Mouse (Mus musculus) midbrain, embryonic 12.5 days (tissue): ENCODE measurements at regions not wholly inside any gene's neighbourhood (a gene's known extent, or its start where the extent isn't known, plus 50 kb on each side); places are given as distances from the start of the nearest gene placed in this dataset.

Experiments used
- ATAC-seq: fragments of 200-750 bp; cut with Nextera tagmentation; 2 replicates; pipeline ENCODE4 v1.8.0; 2017; ENCODE audit warnings: low read depth, moderate TSS enrichment, moderate library complexity; ENCODE audit not compliant: low FRiP score
- H3K27ac ChIP-seq: fragments of 300-500 bp; sonication (generic); replicated peaks from 2 replicates; pipeline ENCODE4 v1.5.1; 2016; ENCODE audit warnings: mild to moderate bottlenecking
- H3K27me3 ChIP-seq: fragments of 300-500 bp; sonication (generic); 2 replicates; pipeline ENCODE4 v1.6.1; 2016; ENCODE audit warnings: mild to moderate bottlenecking
- H3K36me3 ChIP-seq: fragments of 300-500 bp; sonication (generic); 2 replicates; pipeline ENCODE4 v1.6.1; 2016
- H3K4me1 ChIP-seq: fragments of 300-500 bp; sonication (generic); 2 replicates; pipeline ENCODE4 v1.6.1; 2016
- H3K4me2 ChIP-seq: fragments of 300-500 bp; sonication (generic); replicated peaks from 2 replicates; pipeline ENCODE4 v1.6.1; 2016; ENCODE audit warnings: mild to moderate bottlenecking, moderate library complexity
- H3K4me3 ChIP-seq: fragments of 300-500 bp; sonication (generic); 2 replicates; pipeline ENCODE4 v1.5.1; 2016; ENCODE audit warnings: mild to moderate bottlenecking
- H3K9ac ChIP-seq: fragments of 300-500 bp; sonication (generic); replicated peaks from 2 replicates; pipeline ENCODE4 v1.6.1; 2016; ENCODE audit warnings: mild to moderate bottlenecking, moderate library complexity
- H3K9me3 ChIP-seq: fragments of 300-500 bp; sonication (generic); 2 replicates; pipeline ENCODE4 v1.6.1; 2016; ENCODE audit warnings: mild to moderate bottlenecking
- WGBS: fragments of 180-500 bp; shearing (Covaris S2); methylation state at CpG from one replicate; pipeline ENCODE4 v1.1.7; 2016; 5-methylcytosine and 5-hydroxymethylcytosine counted together

DNA sequence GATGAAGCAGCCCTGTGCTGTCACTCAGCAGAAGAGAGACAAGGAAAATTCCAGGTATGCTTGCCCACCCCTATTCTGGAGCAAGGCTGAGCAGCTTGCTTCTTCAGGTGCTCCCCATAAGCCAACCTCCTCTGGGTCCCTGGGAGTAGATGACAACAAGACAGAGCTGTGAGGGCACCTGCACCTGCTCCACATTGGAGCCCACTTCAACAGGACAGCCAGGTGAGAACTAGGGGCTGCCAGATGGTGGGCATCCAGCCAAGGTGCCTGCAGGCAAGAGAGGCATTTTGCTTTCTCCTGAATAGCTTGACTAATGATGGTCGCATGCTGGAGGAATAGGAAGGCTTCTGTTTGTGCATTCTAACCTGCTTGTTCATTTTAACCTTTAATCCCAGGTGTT is 61.1 kb upstream of the Kcnmb2 start:
- no peak for ATAC-seq
- Histone ChIP-seq H3K27me3 (no peaks in the 10 kb centered on the region), H3K9me3 (no peaks in the 10 kb centered on the region), H3K4me3 (no peak overlapping the region), H3K36me3 (no peaks in the 10 kb centered on the region), H3K9ac (no peak overlapping the region), H3K4me1 (no peaks in the 10 kb centered on the region), H3K4me2 (no peak overlapping the region), H3K27ac (no peak overlapping the region)
- WGBS: 87% methylated on average over 1 of the region's 1 CpGs

DNA sequence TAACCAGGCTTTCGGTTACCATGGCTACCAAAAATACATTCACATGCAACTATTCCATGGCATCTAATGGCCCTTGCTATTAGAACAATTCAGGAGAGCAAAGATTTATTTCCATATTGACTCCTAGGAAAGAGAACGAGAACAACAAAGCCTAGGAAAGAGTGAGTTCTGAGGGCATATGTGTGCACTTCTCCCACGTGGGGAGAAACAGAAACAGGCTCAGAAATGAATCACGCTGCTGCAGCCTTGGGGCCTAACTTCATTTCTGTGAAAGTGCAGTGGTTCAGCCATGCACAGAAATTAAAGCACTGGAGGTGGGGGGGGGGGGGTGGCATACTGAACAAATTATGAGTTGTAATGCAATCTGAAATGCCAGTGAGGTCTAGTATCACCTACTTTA is 55.2 kb upstream of the Kcnmb2 start:
- H3K9me3 ChIP-seq: no peaks in the 10 kb centered on the region
- no peak overlapping the region for H3K4me2 ChIP-seq
- no peak overlapping the region for H3K27ac ChIP-seq
- no peaks in the 10 kb centered on the region for H3K36me3 ChIP-seq
- no peaks in the 10 kb centered on the region for H3K27me3 ChIP-seq
- H3K4me1 ChIP-seq: no peaks in the 10 kb centered on the region
- H3K4me3 ChIP-seq: no peak overlapping the region
- ATAC-seq: no peak
- 78% methylated on average over 4 of the region's 4 CpGs for WGBS
- no peak overlapping the region for H3K9ac ChIP-seq
